Mouse (Mus musculus): ENCODE data around the gene Phf21a. TPM values are rescaled to one million over a fixed set of nuclear protein-coding genes. Genes with fewer than 3 reads are reported as not detected.

Phf21a gene
- polyA plus RNA-seq, 1 experiment, result 104 TPM

GRCm38 (mm10) chr2:92386821-92387570 lies 294.1 kb downstream of the Phf21a start:
- DNase-seq (ENCODE audit: low read depth), result no peak
- TF ChIP-seq CTCF (IDR thresholded peaks at IDR 0.05; ENCODE audit: borderline replicate concordance, extremely low read depth, insufficient read depth, insufficient read length), result no peak
- no peak for TF ChIP-seq POLR2A (IDR thresholded peaks at IDR 0.05; ENCODE audit: borderline replicate concordance, extremely low read depth, insufficient read depth, insufficient read length, poor library complexity, severe bottlenecking)

- TF ChIP-seq CTCF (IDR thresholded peaks at IDR 0.05; ENCODE audit: borderline replicate concordance, extremely low read depth, insufficient read depth, insufficient read length) (no peak), POLR2A (IDR thresholded peaks at IDR 0.05; ENCODE audit: borderline replicate concordance, extremely low read depth, insufficient read depth, insufficient read length, poor library complexity, severe bottlenecking) (no peak)
- no peak for DNase-seq (ENCODE audit: low read depth)
Observed at GRCm38 (mm10) chr2:92387646-92388045, 294.7 kb downstream of the Phf21a start.

- peak; percentile 64 for DNase-seq (ENCODE audit: low read depth)
Observed at GRCm38 (mm10) chr2:92388081-92388517, 295.2 kb downstream of the Phf21a start.

GRCm38 (mm10) chr2:92388891-92389641 lies 296.1 kb downstream of the Phf21a start:
- no peak for TF ChIP-seq CTCF (IDR thresholded peaks at IDR 0.05; ENCODE audit: borderline replicate concordance, extremely low read depth, insufficient read depth, insufficient read length)
- TF ChIP-seq POLR2A (IDR thresholded peaks at IDR 0.05; ENCODE audit: borderline replicate concordance, extremely low read depth, insufficient read depth, insufficient read length, poor library complexity, severe bottlenecking), result peak; percentile 88
- peak; percentile 99 for DNase-seq (ENCODE audit: low read depth)

More at GRCm38 (mm10) chr2:92388081-92388517, 295.2 kb downstream of the Phf21a start:
- no peak for TF ChIP-seq POLR2A (IDR thresholded peaks at IDR 0.05; ENCODE audit: borderline replicate concordance, extremely low read depth, insufficient read depth, insufficient read length, poor library complexity, severe bottlenecking)
- TF ChIP-seq CTCF (IDR thresholded peaks at IDR 0.05; ENCODE audit: borderline replicate concordance, extremely low read depth, insufficient read depth, insufficient read length), result no peak

- no peak for DNase-seq (ENCODE audit: low read depth)
Observed at GRCm38 (mm10) chr2:92389645-92390044, 296.7 kb downstream of the Phf21a start.

GRCm38 (mm10) chr2:92390206-92390930 lies 297.5 kb downstream of the Phf21a start:
- DNase-seq (ENCODE audit: low read depth), result no peak
- no peak for TF ChIP-seq POLR2A (IDR thresholded peaks at IDR 0.05; ENCODE audit: borderline replicate concordance, extremely low read depth, insufficient read depth, insufficient read length, poor library complexity, severe bottlenecking)
- no peak for TF ChIP-seq CTCF (IDR thresholded peaks at IDR 0.05; ENCODE audit: borderline replicate concordance, extremely low read depth, insufficient read depth, insufficient read length)

More at GRCm38 (mm10) chr2:92389645-92390044, 296.7 kb downstream of the Phf21a start:
- TF ChIP-seq POLR2A (IDR thresholded peaks at IDR 0.05; ENCODE audit: borderline replicate concordance, extremely low read depth, insufficient read depth, insufficient read length, poor library complexity, severe bottlenecking) (no peak), CTCF (IDR thresholded peaks at IDR 0.05; ENCODE audit: borderline replicate concordance, extremely low read depth, insufficient read depth, insufficient read length) (no peak)

GRCm38 (mm10) chr2:92391116-92391515 lies 298.2 kb downstream of the Phf21a start:
- TF ChIP-seq POLR2A (IDR thresholded peaks at IDR 0.05; ENCODE audit: borderline replicate concordance, extremely low read depth, insufficient read depth, insufficient read length, poor library complexity, severe bottlenecking), result no peak
- TF ChIP-seq CTCF (IDR thresholded peaks at IDR 0.05; ENCODE audit: borderline replicate concordance, extremely low read depth, insufficient read depth, insufficient read length), result no peak
- no peak for DNase-seq (ENCODE audit: low read depth)

GRCm38 (mm10) chr2:92391703-92392317 lies 298.9 kb downstream of the Phf21a start:
- TF ChIP-seq CTCF (IDR thresholded peaks at IDR 0.05; ENCODE audit: borderline replicate concordance, extremely low read depth, insufficient read depth, insufficient read length) (no peak), POLR2A (IDR thresholded peaks at IDR 0.05; ENCODE audit: borderline replicate concordance, extremely low read depth, insufficient read depth, insufficient read length, poor library complexity, severe bottlenecking) (no peak)
- DNase-seq (ENCODE audit: low read depth), result no peak

GRCm38 (mm10) chr2:92392318-92393264 lies 299.7 kb downstream of the Phf21a start:
- TF ChIP-seq POLR2A (IDR thresholded peaks at IDR 0.05; ENCODE audit: borderline replicate concordance, extremely low read depth, insufficient read depth, insufficient read length, poor library complexity, severe bottlenecking) (no peak), CTCF (IDR thresholded peaks at IDR 0.05; ENCODE audit: borderline replicate concordance, extremely low read depth, insufficient read depth, insufficient read length) (no peak)

GRCm38 (mm10) chr2:92395535-92395934 lies 302.6 kb downstream of the Phf21a start:
- TF ChIP-seq POLR2A (IDR thresholded peaks at IDR 0.05; ENCODE audit: borderline replicate concordance, extremely low read depth, insufficient read depth, insufficient read length, poor library complexity, severe bottlenecking) (no peak), CTCF (IDR thresholded peaks at IDR 0.05; ENCODE audit: borderline replicate concordance, extremely low read depth, insufficient read depth, insufficient read length) (no peak)
- DNase-seq (ENCODE audit: low read depth), result no peak

More at GRCm38 (mm10) chr2:92392318-92393264, 299.7 kb downstream of the Phf21a start:
- DNase-seq (ENCODE audit: low read depth), result peak; percentile 83
